8 mouse cellular contexts compared by ENCODE assay signal in genomic region chr3:115660701-115661460, GRCm38 (mm10). TPM values are rescaled to one million over a fixed set of nuclear protein-coding genes. Genes with fewer than 3 reads are reported as not detected.
DNase-seq lines count a peak whose midpoint lies in the region; ATAC-seq and TF ChIP-seq lines count a peak whose summit lies in the region.

No protein-coding gene starts in this region.

- H3K4me3 ChIP-seq in embryonic facial prominence, embryonic 14.5 days (ENCODE audit: low read depth, low read length) = no peak overlapping the region
- H3K4me3 ChIP-seq in heart, embryonic 11.5 days (ENCODE audit: low read depth, low read length) = no peak overlapping the region
- H3K4me3 ChIP-seq in kidney, embryonic 15.5 days (replicated peaks) = no peak overlapping the region
- H3K4me3 ChIP-seq in liver, adult 2 months (ENCODE audit: insufficient read depth, low read depth, low read length) = no peak overlapping the region
- no peak overlapping the region for H3K4me3 ChIP-seq in stomach, embryonic 14.5 days (ENCODE audit: low read depth, low read length)

- no peak overlapping the region for H3K27ac ChIP-seq in embryonic facial prominence, embryonic 14.5 days (replicated peaks; ENCODE audit: low read depth, low read length)
- H3K27ac ChIP-seq in heart, embryonic 11.5 days (ENCODE audit: low read depth, low read length) = no peak overlapping the region
- H3K27ac ChIP-seq in kidney, embryonic 15.5 days = no peak overlapping the region
- H3K27ac ChIP-seq in liver, adult 2 months (replicated peaks; ENCODE audit: insufficient read depth, low read depth, low read length) = no peak overlapping the region
- no peak overlapping the region for H3K27ac ChIP-seq in stomach, embryonic 14.5 days (ENCODE audit: low read length)

- no peaks in the 10 kb centered on the region for H3K9me3 ChIP-seq in embryonic facial prominence, embryonic 14.5 days (ENCODE audit: control insufficient read depth, low read length)
- no peaks in the 10 kb centered on the region for H3K9me3 ChIP-seq in heart, embryonic 11.5 days (replicated peaks; ENCODE audit: control insufficient read depth, low read length)
- no peaks in the 10 kb centered on the region for H3K9me3 ChIP-seq in kidney, embryonic 15.5 days (replicated peaks)
- H3K9me3 ChIP-seq in stomach, embryonic 14.5 days (ENCODE audit: control insufficient read depth, low read depth, low read length) = no peaks in the 10 kb centered on the region

- peak; percentile 88 for ATAC-seq in embryonic facial prominence, embryonic 14.5 days (ENCODE audit: low read depth)
- peak; percentile 67; the same call in 1 of the 2 replicates for ATAC-seq in heart, embryonic 11.5 days (replicated peaks; ENCODE audit: insufficient number of reproducible peaks, low FRiP score, low TSS enrichment)
- peak; percentile 91 for ATAC-seq in kidney, embryonic 15.5 days (replicated peaks; ENCODE audit: low FRiP score)
- peak; percentile 78; the same call in 1 of the 2 replicates for ATAC-seq in stomach, embryonic 14.5 days (ENCODE audit: insufficient number of reproducible peaks, insufficient read depth, low FRiP score, low read depth)

- no peaks in the 10 kb centered on the region for H3K36me3 ChIP-seq in embryonic facial prominence, embryonic 14.5 days (ENCODE audit: control insufficient read depth, insufficient read depth, low read length)
- H3K36me3 ChIP-seq in heart, embryonic 11.5 days (ENCODE audit: control insufficient read depth, insufficient read depth, low read length) = no peaks in the 10 kb centered on the region
- H3K36me3 ChIP-seq in kidney, embryonic 15.5 days = no peaks in the 10 kb centered on the region
- no peaks in the 10 kb centered on the region for H3K36me3 ChIP-seq in liver, adult 2 months (ENCODE audit: control insufficient read depth, insufficient read depth, low read length)
- H3K36me3 ChIP-seq in stomach, embryonic 14.5 days (ENCODE audit: control insufficient read depth, insufficient read depth, low read length) = no peaks in the 10 kb centered on the region

- no peak for TF ChIP-seq POLR2A in liver, adult 2 months (IDR thresholded peaks at IDR 0.05; ENCODE audit: extremely low read depth, insufficient read depth, low read length)

- TF ChIP-seq CTCF in liver, adult 2 months (IDR thresholded peaks at IDR 0.05; ENCODE audit: low read depth, low read length) = peak; percentile 88

- no peak overlapping the region for H3K4me2 ChIP-seq in embryonic facial prominence, embryonic 14.5 days (ENCODE audit: low read depth, low read length)
- no peak overlapping the region for H3K4me2 ChIP-seq in heart, embryonic 11.5 days
- H3K4me2 ChIP-seq in kidney, embryonic 15.5 days = no peak overlapping the region
- H3K4me2 ChIP-seq in stomach, embryonic 14.5 days (replicated peaks; ENCODE audit: low read depth, low read length) = no peak overlapping the region

- H3K79me2 ChIP-seq in liver, adult 2 months (ENCODE audit: control insufficient read depth, insufficient read depth, low read length) = no peaks in the 10 kb centered on the region

- H3K27me3 ChIP-seq in embryonic facial prominence, embryonic 14.5 days (replicated peaks; ENCODE audit: control insufficient read depth, insufficient read depth, low read length) = no peaks in the 10 kb centered on the region
- H3K27me3 ChIP-seq in heart, embryonic 11.5 days (ENCODE audit: control insufficient read depth, insufficient read depth, low read length) = no peaks in the 10 kb centered on the region
- no peaks in the 10 kb centered on the region for H3K27me3 ChIP-seq in kidney, embryonic 15.5 days
- no peaks in the 10 kb centered on the region for H3K27me3 ChIP-seq in liver, adult 2 months (ENCODE audit: control insufficient read depth, insufficient read depth, low read length)
- no peaks in the 10 kb centered on the region for H3K27me3 ChIP-seq in stomach, embryonic 14.5 days (ENCODE audit: control insufficient read depth, insufficient read depth, low read length)

- WGBS in embryonic facial prominence, embryonic 14.5 days = 48% methylated on average over 9 of the region's 9 CpGs
- WGBS in heart, embryonic 11.5 days (ENCODE audit: insufficient replicate concordance) = 48% methylated on average over 9 of the region's 9 CpGs
- WGBS in kidney, embryonic 15.5 days = 46% methylated on average over 9 of the region's 9 CpGs
- WGBS in liver, adult 2 months = 57% methylated on average over 9 of the region's 9 CpGs
- WGBS in stomach, embryonic 14.5 days = 46% methylated on average over 9 of the region's 9 CpGs

- H3K9ac ChIP-seq in embryonic facial prominence, embryonic 14.5 days (ENCODE audit: low read depth, low read length) = no peak overlapping the region
- H3K9ac ChIP-seq in heart, embryonic 11.5 days (ENCODE audit: low read depth, low read length) = no peak overlapping the region
- H3K9ac ChIP-seq in kidney, embryonic 15.5 days = no peak overlapping the region
- no peak overlapping the region for H3K9ac ChIP-seq in liver, adult 2 months (ENCODE audit: low read depth, low read length)
- no peak overlapping the region for H3K9ac ChIP-seq in stomach, embryonic 14.5 days (replicated peaks; ENCODE audit: low read depth, low read length)

- peak; percentile 18 for DNase-seq in 3134 (ENCODE audit: extremely low read depth, insufficient read length, low spot score)
- peak; percentile 79 for DNase-seq in adrenal gland, postnatal 10 days
- DNase-seq in embryonic facial prominence, embryonic 14.5 days (ENCODE audit: low spot score) = peak; percentile 87
- peak; percentile 78 for DNase-seq in liver, adult 2 months (ENCODE audit: extremely low read depth, low read depth, low spot score)
- DNase-seq in natural killer cell, adult 2 months (ENCODE audit: low spot score in 2 of 2) = peak; percentile 74 to 88

- no peaks in the 10 kb centered on the region for H3K4me1 ChIP-seq in embryonic facial prominence, embryonic 14.5 days (ENCODE audit: control insufficient read depth, insufficient read depth, low read length)
- 0 out of 2 replicates have a peak, but pooled peaks cover 2% of the 10 kb centered on the region for H3K4me1 ChIP-seq in heart, embryonic 11.5 days (ENCODE audit: control insufficient read depth, insufficient read depth, low read length)
- no peaks in the 10 kb centered on the region for H3K4me1 ChIP-seq in kidney, embryonic 15.5 days
- peaks cover 2% of the 10 kb centered on the region; the same call in 1 of the 2 replicates for H3K4me1 ChIP-seq in liver, adult 2 months (ENCODE audit: control insufficient read depth, insufficient read depth, low read length)
- no peaks in the 10 kb centered on the region for H3K4me1 ChIP-seq in stomach, embryonic 14.5 days (ENCODE audit: control insufficient read depth, insufficient read depth, low read length)

RNA-seq across cellular contexts. Expression of gene S1pr1, which starts 54.0 kb away (rescaled TPM):
- 10 to 100 TPM; 41.8 to 65.7 TPM for total RNA-seq in adrenal gland, postnatal 10 days (2021)
- polyA plus RNA-seq in embryonic facial prominence, embryonic 14.5 days (2014; fragmentation: Nextera tagmentation; extraction: Ambion mirVana) = 28.2 and 28.4 TPM in 2 replicates
- polyA plus RNA-seq in heart, embryonic 11.5 days (2014; fragmentation: Nextera tagmentation; extraction: Ambion mirVana) = 62.8 and 74.4 TPM in 2 replicates
- 18.4 and 21.1 TPM in 2 replicates for polyA plus RNA-seq in kidney, embryonic 15.5 days (2015; fragmentation: Nextera tagmentation; extraction: Ambion mirVana)
- 21.5 and 35.2 TPM in 2 replicates for total RNA-seq in liver, adult 2 months (2014; rRNA removed)
- 77.7 and 95.7 TPM in 2 replicates for polyA plus RNA-seq in liver, adult 2 months (2012; rRNA removed)
- polyA plus RNA-seq in stomach, embryonic 14.5 days (2014; fragmentation: Nextera tagmentation; extraction: Ambion mirVana) = 17.6 and 18.3 TPM in 2 replicates

Comparison
In these comparisons a context has a peak if more than half of its experiments do, and no peak if none do; other contexts are left out.
1. DNase-seq: peak in every context shown above with its lines; median percentile 87 in embryonic facial prominence, embryonic 14.5 days; 81 in natural killer cell, adult 2 months; 79 in adrenal gland, postnatal 10 days; 78 in liver, adult 2 months; 18 in 3134.